Mouse (Mus musculus) macrophage (primary cell): ENCODE measurements around the gene Plekhf1. TPM values are rescaled to one million over a fixed set of nuclear protein-coding genes. Genes with fewer than 3 reads are reported as not detected.
A peak's percentile ranks its signal among the peaks of the same experiment; 100 is the strongest.

Experiments used
- H3K27ac ChIP-seq: fragments of 350-480 bp; formaldehyde crosslinking; 2 replicates; pipeline ENCODE4 v1.9.0; 2021
- H3K36me3 ChIP-seq: fragments of 350-480 bp; formaldehyde crosslinking; 2 replicates; pipeline ENCODE4 v1.9.0; 2021; ENCODE audit errors: inconsistent target
- H3K4me3 ChIP-seq: fragments of 350-480 bp; formaldehyde crosslinking; 2 replicates; pipeline ENCODE4 v1.9.0; 2021; ENCODE audit errors: inconsistent target
- H3K79me2 ChIP-seq: fragments of 350-480 bp; formaldehyde crosslinking; 2 replicates; pipeline ENCODE4 v1.9.0; 2021; ENCODE audit errors: inconsistent target
- WGBS: methylation state at CpG from one replicate; pipeline ENCODE4 v1.1.7; 2026; ENCODE audit warnings: inconsistent platforms; ENCODE audit not compliant: missing documents; 5-methylcytosine and 5-hydroxymethylcytosine counted together
- polyA plus RNA-seq: library from polyadenylated mRNA; stranded (reverse); fragments of 250-400 nt; gene quantifications from 3 replicates; pipeline ENCODE4 v1.2.4, GENCODE M21; 2018; ENCODE audit warnings: inconsistent platforms
- total RNA-seq, 78 experiments: library from RNA; depleted of rRNA; stranded (reverse); fragments of 250-400 nt; gene quantifications; 1 replicate in 9 of 78; 2 replicates in 24 of 78; 3 replicates in 43 of 78; 4 replicates in 2 of 78; pipeline ENCODE4 v1.2.4; 2018; ENCODE audit warnings: inconsistent platforms in 56 of 78

Plekhf1 gene
- 10 to 100 TPM in 1 of 26 experiments, 1 to 10 TPM in 5, under 1 TPM in 13, not detected in 7; 0.13 to 10.0 (median 0.37) TPM for total RNA-seq (2018; cell fraction: chromatin; rRNA removed)
- total RNA-seq (2018; cell fraction: cytosol; rRNA removed) = 1 to 10 TPM in 1 of 26 experiments, under 1 TPM in 25; 0.03 to 3.5 (median 0.13) TPM
- total RNA-seq (2018; cell fraction: nucleus; rRNA removed) = 1 to 10 TPM in 3 of 26 experiments, under 1 TPM in 13, not detected in 10; 0.06 to 7.4 (median 0.21) TPM
- polyA plus RNA-seq = 0.14 to 0.42 TPM (median 0.19 TPM) in 3 replicates

DNA sequence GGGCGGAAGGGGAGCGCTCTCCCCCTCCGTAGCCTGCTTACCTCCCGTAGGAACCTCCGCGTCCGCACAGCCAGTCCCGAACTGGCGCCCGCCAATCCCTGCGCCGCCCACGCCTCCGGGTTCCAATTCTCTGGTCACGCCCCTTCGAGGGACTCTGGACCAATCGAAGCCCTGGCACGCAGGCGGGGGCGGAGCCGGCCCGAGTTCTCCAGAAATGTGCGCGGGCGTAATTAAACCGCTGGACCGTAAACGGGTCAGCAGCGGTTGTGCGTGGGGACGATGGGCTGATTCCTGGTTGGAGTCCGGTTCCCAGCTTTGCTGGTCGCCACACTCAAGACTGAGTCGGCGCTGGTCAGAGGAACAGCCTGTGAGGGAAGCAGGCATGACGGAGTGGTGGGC is at the start of gene Plekhf1:
Plekhf1 (minus strand) TSS at position 117 of the 399 bp plus-strand sequence.
- Histone ChIP-seq H3K4me3 (peak within 1 kb of the TSS; percentile 78), H3K27ac (no peak within 1 kb of the TSS), H3K36me3 (no peaks in the 10 kb centered on the region), H3K79me2 (no peaks in the 10 kb centered on the region; the same call in 1 of the 2 replicates)
- WGBS = 1% methylated on average over 36 of the region's 36 CpGs

DNA sequence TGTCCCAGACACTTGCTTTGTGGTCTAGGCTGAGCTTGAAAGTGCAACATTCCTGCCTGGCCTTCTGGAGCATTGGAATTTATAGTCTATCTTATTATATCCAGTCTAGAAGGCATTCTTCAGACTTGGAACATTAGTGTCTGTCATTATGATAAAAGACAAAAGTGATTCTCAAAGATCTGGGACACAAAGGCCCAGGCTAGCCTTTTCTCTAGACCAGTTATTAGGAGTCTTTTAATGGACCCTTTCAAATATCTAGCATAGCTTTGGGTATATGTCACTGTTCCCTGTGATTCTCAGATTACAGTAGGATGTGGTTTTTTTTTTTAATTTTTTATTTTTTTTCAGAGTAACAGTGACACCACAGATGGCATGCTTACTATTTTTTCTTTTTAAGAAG is 44.7 kb upstream of the Plekhf1 start:
- Histone ChIP-seq H3K79me2 (peaks cover 26% of the 10 kb centered on the region), H3K36me3 (no peaks in the 10 kb centered on the region), H3K4me3 (no peak overlapping the region), H3K27ac (no peak overlapping the region)

DNA sequence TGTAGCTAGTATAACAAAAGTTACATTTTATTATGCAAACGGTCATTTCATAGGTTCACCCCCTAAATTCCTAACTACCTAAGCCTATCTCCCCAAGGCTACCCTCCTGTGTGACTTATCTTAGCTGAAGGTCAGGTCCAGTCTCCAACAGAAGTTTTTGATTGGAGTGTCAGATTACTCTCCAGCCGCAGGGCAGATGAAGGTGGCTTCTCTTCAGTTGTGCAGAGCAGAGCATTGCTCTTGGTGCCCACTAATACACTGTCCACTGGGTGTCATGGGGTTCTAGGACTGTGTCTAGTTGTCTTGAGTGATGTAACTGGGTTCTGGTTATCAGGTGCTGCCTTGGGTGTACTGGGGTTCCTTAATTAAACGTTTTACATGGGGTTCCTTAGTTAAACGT is 44.0 kb upstream of the Plekhf1 start:
- Histone ChIP-seq H3K36me3 (no peaks in the 10 kb centered on the region), H3K79me2 (peaks cover 26% of the 10 kb centered on the region), H3K4me3 (peak overlapping the region; percentile 98), H3K27ac (no peak overlapping the region)
- WGBS = 20% methylated on average over 4 of the region's 4 CpGs

GRCm38 (mm10) chr7:38271511-38271811 is 43.6 kb upstream of the Plekhf1 start:
- Histone ChIP-seq H3K4me3 (peak overlapping the region; percentile 98), H3K27ac (peak overlapping the region; percentile 27), H3K79me2 (peaks cover 26% of the 10 kb centered on the region), H3K36me3 (no peaks in the 10 kb centered on the region; the same call in 1 of the 2 replicates)
- 0% methylated on average over 11 of the region's 11 CpGs for WGBS

- Histone ChIP-seq H3K4me3 (peak within 1 kb of the TSS; percentile 98), H3K79me2 (peaks cover 26% of the 10 kb centered on the region), H3K36me3 (peaks cover 5% of the 10 kb centered on the region; the same call in 1 of the 2 replicates), H3K27ac (peak within 1 kb of the TSS; percentile 27)
- under 1% methylated on average over 38 of the region's 38 CpGs for WGBS
Observed at GRCm38 (mm10) chr7:38270703-38271510, 43.1 kb upstream of the Plekhf1 start, which contains the start of gene Pop4. TSS of gene Pop4 (minus strand) at chr7:38271423.

GRCm38 (mm10) chr7:38267006-38267680 is 39.3 kb upstream of the Plekhf1 start:
- Histone ChIP-seq H3K27ac (no peak overlapping the region), H3K36me3 (peaks cover 41% of the 10 kb centered on the region), H3K4me3 (no peak overlapping the region), H3K79me2 (peaks cover 26% of the 10 kb centered on the region)
- WGBS = 91% methylated on average over 8 of the region's 8 CpGs

DNA sequence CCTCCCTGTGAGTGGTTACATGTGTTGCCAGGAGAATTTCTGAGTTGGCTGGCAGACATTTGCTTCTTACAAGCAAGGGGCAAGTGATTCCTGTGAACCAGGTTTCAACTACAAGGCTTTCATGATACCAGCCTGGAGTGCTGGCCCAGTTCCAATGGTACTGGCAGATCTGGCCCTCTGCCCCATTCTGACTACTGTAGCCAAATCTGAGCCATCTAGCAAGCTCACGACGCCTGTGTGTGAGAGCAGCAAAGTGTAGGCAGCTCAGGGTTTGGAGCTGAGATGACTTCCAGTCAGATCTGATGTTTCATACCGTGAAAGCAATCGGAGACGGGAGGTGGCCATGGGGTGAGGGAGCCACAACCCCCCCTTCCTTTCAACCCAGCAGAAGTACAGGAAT is 34.6 kb upstream of the Plekhf1 start:
- Histone ChIP-seq H3K36me3 (peaks cover 46% of the 10 kb centered on the region), H3K4me3 (no peak overlapping the region), H3K79me2 (no peaks in the 10 kb centered on the region), H3K27ac (no peak overlapping the region)
- 88% methylated on average over 5 of the region's 5 CpGs for WGBS

DNA sequence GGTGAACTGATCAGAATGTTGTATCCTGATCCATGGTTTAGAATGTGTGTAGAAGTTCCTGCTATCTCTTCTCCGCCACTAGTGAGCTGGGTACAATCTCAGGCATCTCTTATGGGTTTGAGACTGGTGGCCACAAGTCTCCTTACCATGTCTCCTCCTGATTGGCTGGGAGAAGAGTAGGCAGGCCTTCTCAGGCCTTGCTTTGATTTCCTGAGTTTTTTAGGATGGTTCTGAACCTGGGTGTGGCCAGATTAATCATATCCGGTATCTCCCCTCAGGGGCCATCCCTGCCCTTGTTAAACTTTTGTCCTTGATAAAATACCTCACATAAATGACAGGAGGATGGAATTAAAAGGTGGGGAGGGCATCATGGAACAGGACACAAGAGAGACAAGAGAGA is 31.8 kb upstream of the Plekhf1 start:
- H3K4me3 ChIP-seq = no peak overlapping the region
- peaks cover 28% of the 10 kb centered on the region for H3K36me3 ChIP-seq
- H3K79me2 ChIP-seq = no peaks in the 10 kb centered on the region
- H3K27ac ChIP-seq = no peak overlapping the region
- WGBS = 89% methylated on average over 2 of the region's 2 CpGs

- Histone ChIP-seq H3K79me2 (no peaks in the 10 kb centered on the region), H3K27ac (no peak overlapping the region), H3K36me3 (no peaks in the 10 kb centered on the region), H3K4me3 (no peak overlapping the region)
Observed at GRCm38 (mm10) chr7:38253441-38253840, 25.6 kb upstream of the Plekhf1 start.

- 56% methylated on average over 5 of the region's 5 CpGs for WGBS
- H3K4me3 ChIP-seq = no peak overlapping the region
Observed at GRCm38 (mm10) chr7:38251494-38252216, 23.8 kb upstream of the Plekhf1 start.

GRCm38 (mm10) chr7:38242417-38242816 is 14.6 kb upstream of the Plekhf1 start:
- Histone ChIP-seq H3K36me3 (no peaks in the 10 kb centered on the region), H3K27ac (no peak overlapping the region), H3K79me2 (no peaks in the 10 kb centered on the region), H3K4me3 (no peak overlapping the region)
- WGBS = 88% methylated on average over 4 of the region's 4 CpGs

More at GRCm38 (mm10) chr7:38251494-38252216, 23.8 kb upstream of the Plekhf1 start:
- Histone ChIP-seq H3K27ac (no peak overlapping the region), H3K79me2 (no peaks in the 10 kb centered on the region), H3K36me3 (no peaks in the 10 kb centered on the region)

GRCm38 (mm10) chr7:38237140-38237539 is 9.3 kb upstream of the Plekhf1 start:
- Histone ChIP-seq H3K27ac (no peak overlapping the region), H3K79me2 (no peaks in the 10 kb centered on the region), H3K36me3 (no peaks in the 10 kb centered on the region), H3K4me3 (no peak overlapping the region)

DNA sequence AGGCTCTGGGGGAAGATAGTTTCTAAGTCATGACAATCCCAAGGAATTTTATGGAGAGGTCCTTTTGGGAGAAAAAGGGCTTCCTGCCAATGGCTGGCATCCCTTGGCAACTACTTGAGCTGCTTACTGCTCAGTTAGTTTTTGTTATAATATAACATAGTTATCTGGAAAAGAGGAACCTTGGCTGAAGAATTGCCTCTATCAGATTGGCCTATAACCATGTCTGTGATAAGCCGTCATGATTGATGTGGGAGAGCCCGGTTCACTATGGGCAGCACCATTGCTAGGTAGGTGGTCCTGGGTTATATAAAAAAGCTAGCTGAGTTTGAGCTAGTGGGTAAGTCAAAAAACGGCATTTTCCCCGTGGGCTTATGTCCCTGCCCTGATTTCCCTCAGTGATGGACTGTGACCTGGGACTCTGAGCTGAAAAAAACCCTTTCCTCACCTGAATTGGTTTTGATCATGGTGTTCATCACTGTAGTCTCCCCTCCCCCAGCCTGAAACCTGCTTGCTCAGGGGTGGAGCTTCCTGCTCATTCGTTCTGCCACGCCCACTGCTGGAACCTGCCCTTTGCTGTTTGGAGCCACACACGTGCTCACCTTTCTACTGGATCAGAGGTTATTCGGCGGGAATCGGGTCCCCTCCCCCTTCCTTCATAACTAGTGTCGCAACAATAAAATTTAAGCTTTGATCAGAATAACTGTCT is 8.7 kb upstream of the Plekhf1 start:
- WGBS = 43% methylated on average over 8 of the region's 11 CpGs
- Histone ChIP-seq H3K79me2 (no peaks in the 10 kb centered on the region), H3K4me3 (no peak overlapping the region), H3K27ac (no peak overlapping the region), H3K36me3 (no peaks in the 10 kb centered on the region)

- 38% methylated on average over 8 of the region's 8 CpGs for WGBS
- Histone ChIP-seq H3K4me3 (no peak overlapping the region), H3K27ac (no peak overlapping the region), H3K36me3 (no peaks in the 10 kb centered on the region), H3K79me2 (no peaks in the 10 kb centered on the region; the same call in 1 of the 2 replicates)
Observed at GRCm38 (mm10) chr7:38230285-38230684, 2.5 kb upstream of the Plekhf1 start.
